Mouse (Mus musculus): ENCODE measurements around the gene Lrrc59. TPM values are rescaled to one million over a fixed set of nuclear protein-coding genes. Genes with fewer than 3 reads are reported as not detected.

Lrrc59 gene
- total RNA-seq (2014; rRNA removed) (116 and 127 TPM in 2 replicates), polyA plus RNA-seq (2015; fragmentation: Nextera tagmentation; extraction: Ambion mirVana) (144 and 145 TPM in 2 replicates)

DNA sequence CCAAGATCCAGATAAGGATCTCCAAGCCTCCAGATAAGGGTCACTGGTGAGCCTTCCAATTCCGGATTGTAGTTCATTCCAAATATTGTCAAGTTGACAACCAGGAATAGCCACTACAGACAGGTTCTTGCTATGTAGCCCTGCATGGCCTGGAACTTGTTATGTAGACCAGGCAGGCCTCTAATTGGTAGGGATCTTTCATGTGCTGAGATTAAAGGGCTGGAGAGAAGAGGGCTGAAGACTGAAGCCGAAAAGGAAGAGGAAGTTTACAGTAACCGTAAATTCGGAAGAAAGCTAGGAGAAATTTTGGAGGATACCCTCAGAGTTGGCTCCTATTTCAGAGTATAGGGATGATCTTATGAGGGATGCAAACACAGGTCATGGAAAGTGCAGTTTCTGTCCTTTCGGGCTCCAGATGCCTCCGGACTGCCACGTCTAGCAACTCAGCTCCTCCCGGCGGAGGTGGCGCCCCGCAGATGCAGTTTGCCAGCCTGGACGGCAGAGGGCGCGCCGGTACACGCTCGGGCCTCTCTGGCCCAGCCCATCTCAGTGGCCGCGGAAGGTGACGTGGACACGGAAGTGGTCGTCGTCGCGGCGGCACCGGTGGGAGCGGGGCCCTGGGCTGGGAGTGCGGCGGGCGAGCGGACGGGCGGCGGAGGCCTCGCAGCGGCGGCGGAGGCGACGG, at the start of gene Lrrc59:
Gene Lrrc59, plus strand, starts transcription at position 569 of the 685 bp plus-strand sequence.
- peaks cover 20% of the 10 kb centered on the region for H3K36me3 ChIP-seq (ENCODE audit: insufficient read depth)
- peak within 1 kb of the TSS; percentile 77 for H3K4me2 ChIP-seq (ENCODE audit: low read depth)
- peak within 1 kb of the TSS; percentile 73 for H3K27ac ChIP-seq (ENCODE audit: low read depth, low read length)
- DNase-seq (peak; percentile 94), ATAC-seq (peak; percentile 99)
- 7% methylated on average over 31 of the region's 41 CpGs for WGBS
- peak within 1 kb of the TSS; percentile 78 for H3K9ac ChIP-seq
- no peaks in the 10 kb centered on the region; the same call in 1 of the 2 replicates for H3K4me1 ChIP-seq (ENCODE audit: insufficient read depth)
- peak; percentile 98 for TF ChIP-seq CTCF (IDR thresholded peaks at IDR 0.05; ENCODE audit: low read depth)
- no peaks in the 10 kb centered on the region for H3K27me3 ChIP-seq (ENCODE audit: insufficient read depth, low read length)
- peak within 1 kb of the TSS; percentile 85 for H3K4me3 ChIP-seq (ENCODE audit: low read depth, low read length)
- H3K9me3 ChIP-seq (ENCODE audit: low read length): no peaks in the 10 kb centered on the region

DNA sequence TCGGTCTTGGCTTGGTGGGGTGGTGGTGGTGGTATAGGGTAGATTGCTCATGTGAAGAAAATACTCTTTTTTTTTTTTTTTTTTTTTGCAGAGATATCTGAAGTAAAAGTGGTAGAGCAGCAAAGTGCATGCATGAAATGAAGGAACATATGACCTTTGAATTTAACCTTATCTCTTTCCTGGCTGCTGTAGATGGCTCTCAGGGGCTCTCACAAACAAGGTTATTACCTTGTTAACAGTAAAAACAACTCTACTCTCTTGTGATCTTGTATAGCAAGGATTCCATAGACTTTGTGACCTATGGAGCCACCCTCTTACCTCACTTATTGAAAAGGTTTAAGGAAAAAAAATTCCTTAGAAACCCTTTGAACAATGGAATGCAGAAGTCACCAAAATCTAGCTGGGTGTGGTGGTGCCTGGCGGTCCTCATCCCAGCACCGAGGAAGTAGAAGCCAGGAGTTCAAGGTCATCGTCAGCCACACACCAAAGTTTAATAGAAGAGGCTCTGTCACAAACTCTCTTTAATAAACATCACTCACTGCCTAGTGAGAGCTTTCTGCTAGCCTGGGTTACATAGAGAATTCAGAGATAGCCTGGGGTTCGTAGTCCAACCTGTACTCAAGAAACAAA, 49.3 kb upstream of the Lrrc59 start:
- Histone ChIP-seq H3K4me2 (ENCODE audit: low read depth) (no peak overlapping the region), H3K9ac (no peak overlapping the region), H3K4me1 (ENCODE audit: insufficient read depth) (no peaks in the 10 kb centered on the region), H3K36me3 (ENCODE audit: insufficient read depth) (no peaks in the 10 kb centered on the region), H3K9me3 (ENCODE audit: low read length) (no peaks in the 10 kb centered on the region), H3K27me3 (ENCODE audit: insufficient read depth, low read length) (no peaks in the 10 kb centered on the region), H3K27ac (ENCODE audit: low read depth, low read length) (no peak overlapping the region), H3K4me3 (ENCODE audit: low read depth, low read length) (no peak overlapping the region)
- WGBS: 90% methylated on average over 5 of the region's 5 CpGs
- ATAC-seq: no peak
- no peak for DNase-seq
- TF ChIP-seq CTCF (IDR thresholded peaks at IDR 0.05; ENCODE audit: low read depth): no peak

DNA sequence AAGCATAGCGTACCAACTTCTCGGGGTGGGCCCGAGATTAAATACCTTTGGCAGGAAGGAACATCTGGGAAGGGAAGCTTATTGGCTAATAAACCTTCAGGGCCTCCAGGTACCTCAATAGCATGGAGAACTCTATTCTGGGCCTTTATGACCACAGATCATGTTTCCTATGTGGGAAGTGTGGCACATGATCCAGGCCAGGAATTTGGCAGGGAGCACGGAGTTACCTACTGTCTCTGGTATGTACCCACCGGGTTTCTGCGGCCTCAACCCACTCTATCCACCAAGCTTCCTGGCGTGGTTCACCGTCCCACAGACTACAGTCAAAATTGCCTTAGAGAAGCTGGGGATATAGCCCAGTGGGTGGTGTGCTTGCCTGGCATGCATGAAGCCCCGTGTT, 44.5 kb upstream of the Lrrc59 start:
- no peak for ATAC-seq
- Histone ChIP-seq H3K36me3 (ENCODE audit: insufficient read depth) (no peaks in the 10 kb centered on the region), H3K9me3 (ENCODE audit: low read length) (no peaks in the 10 kb centered on the region), H3K4me3 (ENCODE audit: low read depth, low read length) (no peak overlapping the region), H3K27ac (ENCODE audit: low read depth, low read length) (no peak overlapping the region), H3K9ac (no peak overlapping the region), H3K27me3 (ENCODE audit: insufficient read depth, low read length) (no peaks in the 10 kb centered on the region), H3K4me2 (ENCODE audit: low read depth) (no peak overlapping the region), H3K4me1 (ENCODE audit: insufficient read depth) (no peaks in the 10 kb centered on the region)
- no peak for TF ChIP-seq CTCF (IDR thresholded peaks at IDR 0.05; ENCODE audit: low read depth)
- no peak for DNase-seq
- 97% methylated on average over 9 of the region's 9 CpGs for WGBS

DNA sequence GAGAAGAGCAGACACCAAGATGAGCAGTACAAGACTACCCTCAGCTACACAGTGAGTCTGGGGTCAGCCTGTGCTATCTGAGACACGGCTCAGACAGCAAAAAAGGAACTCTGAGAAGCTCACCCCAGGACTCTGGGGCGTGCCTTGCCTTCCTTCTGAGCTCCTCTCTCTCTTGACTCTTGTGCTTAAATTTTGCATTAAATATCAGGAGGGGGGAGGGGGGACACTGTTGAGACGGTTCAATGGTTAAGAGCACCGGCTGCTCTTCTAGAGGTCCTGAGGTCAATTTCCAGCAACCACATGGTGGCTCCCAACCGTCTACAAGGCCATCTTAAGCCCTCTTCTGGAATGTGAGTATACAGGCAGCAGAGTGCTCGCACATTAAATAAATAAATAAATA, 42.1 kb upstream of the Lrrc59 start:
- 85% methylated on average over 6 of the region's 6 CpGs for WGBS
- ATAC-seq: no peak

DNA sequence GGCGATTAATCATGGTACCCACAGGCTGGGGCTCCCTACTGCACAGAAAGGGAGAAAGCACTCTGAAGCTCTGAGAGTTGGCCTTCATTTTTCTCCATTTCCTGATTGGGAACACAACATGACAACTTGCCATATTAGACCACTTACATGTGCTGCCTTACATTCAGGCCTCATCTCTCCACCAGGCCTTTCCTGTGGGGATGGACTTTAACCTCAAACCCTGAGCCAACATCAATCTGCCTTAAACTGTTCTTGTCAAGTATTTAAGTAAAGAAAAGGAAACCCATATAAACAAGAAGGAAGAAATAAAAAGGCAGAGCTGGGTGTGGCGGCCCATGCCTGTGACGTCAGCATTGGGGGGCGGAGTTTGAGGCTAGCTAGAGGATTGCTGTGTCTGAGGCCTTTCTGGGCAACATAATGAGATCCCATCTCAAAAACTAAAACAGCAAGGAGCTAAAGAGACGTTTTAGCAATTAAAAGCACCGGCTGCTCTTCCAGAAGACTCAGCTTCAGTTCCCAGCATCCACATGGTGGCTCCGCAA, 33.2 kb upstream of the Lrrc59 start:
- no peak overlapping the region for H3K4me3 ChIP-seq (ENCODE audit: low read depth, low read length)

More for the DNA sequence above, 42.1 kb upstream of the Lrrc59 start:
- H3K27me3 ChIP-seq (ENCODE audit: insufficient read depth, low read length): no peaks in the 10 kb centered on the region
- no peak for TF ChIP-seq CTCF (IDR thresholded peaks at IDR 0.05; ENCODE audit: low read depth)
- H3K9me3 ChIP-seq (ENCODE audit: low read length): no peaks in the 10 kb centered on the region
- no peak overlapping the region for H3K9ac ChIP-seq
- no peak overlapping the region for H3K4me3 ChIP-seq (ENCODE audit: low read depth, low read length)
- no peak overlapping the region for H3K4me2 ChIP-seq (ENCODE audit: low read depth)
- no peaks in the 10 kb centered on the region for H3K36me3 ChIP-seq (ENCODE audit: insufficient read depth)
- H3K4me1 ChIP-seq (ENCODE audit: insufficient read depth): no peaks in the 10 kb centered on the region
- DNase-seq: no peak
- no peak overlapping the region for H3K27ac ChIP-seq (ENCODE audit: low read depth, low read length)

GRCm38 (mm10) chr11:94597319-94597718, 32.2 kb upstream of the Lrrc59 start:
- no peak overlapping the region for H3K4me3 ChIP-seq (ENCODE audit: low read depth, low read length)
- H3K27me3 ChIP-seq (ENCODE audit: insufficient read depth, low read length): no peaks in the 10 kb centered on the region
- no peaks in the 10 kb centered on the region for H3K4me1 ChIP-seq (ENCODE audit: insufficient read depth)
- H3K4me2 ChIP-seq (ENCODE audit: low read depth): no peak overlapping the region
- no peaks in the 10 kb centered on the region for H3K36me3 ChIP-seq (ENCODE audit: insufficient read depth)
- DNase-seq (no peak), ATAC-seq (no peak)
- TF ChIP-seq CTCF (IDR thresholded peaks at IDR 0.05; ENCODE audit: low read depth): no peak
- H3K27ac ChIP-seq (ENCODE audit: low read depth, low read length): no peak overlapping the region
- 58% methylated on average over 4 of the region's 4 CpGs for WGBS
- no peak overlapping the region for H3K9ac ChIP-seq
- H3K9me3 ChIP-seq (ENCODE audit: low read length): no peaks in the 10 kb centered on the region

More for the DNA sequence above, 33.2 kb upstream of the Lrrc59 start:
- no peak for TF ChIP-seq CTCF (IDR thresholded peaks at IDR 0.05; ENCODE audit: low read depth)
- DNase-seq (no peak), ATAC-seq (no peak)
- H3K4me1 ChIP-seq (ENCODE audit: insufficient read depth): no peaks in the 10 kb centered on the region
- no peak overlapping the region for H3K27ac ChIP-seq (ENCODE audit: low read depth, low read length)
- no peak overlapping the region for H3K4me2 ChIP-seq (ENCODE audit: low read depth)
- H3K36me3 ChIP-seq (ENCODE audit: insufficient read depth): no peaks in the 10 kb centered on the region
- H3K9me3 ChIP-seq (ENCODE audit: low read length): no peaks in the 10 kb centered on the region
- no peak overlapping the region for H3K9ac ChIP-seq
- no peaks in the 10 kb centered on the region for H3K27me3 ChIP-seq (ENCODE audit: insufficient read depth, low read length)
- 65% methylated on average over 7 of the region's 7 CpGs for WGBS
